Mouse (Mus musculus) WW6 (cell line): ENCODE results near the gene Trim54.

Experiments used
- DNase-seq: peaks from one replicate; pipeline ENCODE4 v3.0.0-alpha.2; 2013; ENCODE audit warnings: low read depth, low spot score

Trim54 gene

GRCm38 (mm10) chr5:31181183-31181770 is 64.8 kb downstream of the Trim54 start:
- DNase-seq = no peak

GRCm38 (mm10) chr5:31183678-31184077 is 67.2 kb downstream of the Trim54 start:
- DNase-seq = no peak
